In genomic region chr4:63980211-63980794, GRCm38 (mm10) we compare ENCODE assay signal across 24 mouse cellular contexts.
DNase-seq lines count a peak whose midpoint lies in the region; ATAC-seq lines count a peak whose summit lies in the region.
"Had no signal": no experiment of that assay in that cellular context is flagged by ENCODE, and none has a peak within 500 bp of the region (broad histone marks: within the 10 kb centered on the region; RNA-seq: fewer than 3 reads in every experiment).

No protein-coding gene starts in this region.

- peak; percentile 83 for DNase-seq in midbrain, embryonic 11.5 days (ENCODE audit: low spot score, missing footprints)
- DNase-seq in midbrain, embryonic 14.5 days: no peak
- DNase-seq in R1 (ENCODE audit: low read depth, low spot score): peak; percentile 2
- DNase-seq in embryonic facial prominence, embryonic 10.5 days (ENCODE audit: low spot score): no peak
- DNase-seq in retina, embryonic 14.5 days (ENCODE audit: low spot score): no peak
- DNase-seq: cerebellum, adult 18-20 months; cerebellum, adult 9-10 months; cerebellum, postnatal 14 days; gastrocnemius, postnatal 25 days; heart, adult 18-20 months; heart, postnatal 10 days; heart, postnatal 36 days had no signal

- H3K4me1 ChIP-seq in midbrain, embryonic 11.5 days (ENCODE audit: control insufficient read depth, insufficient read depth, low read length): peaks cover 2% of the 10 kb centered on the region; the same call in 1 of the 2 replicates
- H3K4me1 ChIP-seq in midbrain, embryonic 14.5 days (ENCODE audit: control insufficient read depth, insufficient read depth, low read length): no peaks in the 10 kb centered on the region
- peaks cover 29% of the 10 kb centered on the region for H3K4me1 ChIP-seq in embryonic facial prominence, embryonic 10.5 days
- peaks cover 22% of the 10 kb centered on the region for H3K4me1 ChIP-seq in limb, embryonic 12.5 days (replicated peaks)
- H3K4me1 ChIP-seq: forebrain, embryonic 15.5 days; heart, embryonic 15.5 days had no signal

- no peak for ATAC-seq in midbrain, embryonic 11.5 days (ENCODE audit: low FRiP score)
- ATAC-seq in midbrain, embryonic 14.5 days (ENCODE audit: low FRiP score, low TSS enrichment): no peak
- ATAC-seq in limb, embryonic 12.5 days (ENCODE audit: insufficient number of reproducible peaks, insufficient read depth, low FRiP score, low TSS enrichment, low read depth): no peak
- ATAC-seq: activated CD4-positive, CD25-positive, alpha-beta regulatory T cell, adult 4 months; CD4-positive, CD25-positive, alpha-beta regulatory T cell, adult 4 months; forebrain, embryonic 15.5 days; hindbrain, embryonic 16.5 days had no signal

- H3K9ac ChIP-seq in midbrain, embryonic 11.5 days (ENCODE audit: low read length): no peak overlapping the region
- H3K9ac ChIP-seq in midbrain, embryonic 14.5 days (replicated peaks; ENCODE audit: low read length): no peak overlapping the region
- H3K9ac ChIP-seq in limb, embryonic 12.5 days (replicated peaks): peak overlapping the region; percentile 9; the same call in 1 of the 2 replicates
- H3K9ac ChIP-seq: embryonic facial prominence, embryonic 13.5 days; forebrain, embryonic 12.5 days; forebrain, embryonic 15.5 days; heart, embryonic 12.5 days; heart, embryonic 15.5 days; hindbrain, embryonic 13.5 days had no signal

- no peak overlapping the region for H3K4me3 ChIP-seq in midbrain, embryonic 11.5 days (ENCODE audit: low read depth, low read length)
- no peak overlapping the region for H3K4me3 ChIP-seq in midbrain, embryonic 14.5 days (replicated peaks; ENCODE audit: low read depth, low read length)
- peak overlapping the region; percentile 5; the same call in 1 of the 2 replicates for H3K4me3 ChIP-seq in embryonic facial prominence, embryonic 10.5 days
- no peak overlapping the region for H3K4me3 ChIP-seq in limb, embryonic 12.5 days (replicated peaks)
- H3K4me3 ChIP-seq: embryonic facial prominence, embryonic 13.5 days; erythroblast, embryonic 14.5 days; forebrain, embryonic 12.5 days; forebrain, embryonic 15.5 days; heart, embryonic 12.5 days; heart, embryonic 15.5 days; hindbrain, embryonic 10.5 days; hindbrain, embryonic 13.5 days had no signal

- no peaks in the 10 kb centered on the region for H3K9me3 ChIP-seq in midbrain, embryonic 11.5 days (ENCODE audit: control insufficient read depth, low read length)
- no peaks in the 10 kb centered on the region for H3K9me3 ChIP-seq in midbrain, embryonic 14.5 days (ENCODE audit: control insufficient read depth, low read length)
- no peaks in the 10 kb centered on the region for H3K9me3 ChIP-seq in embryonic facial prominence, embryonic 10.5 days
- no peaks in the 10 kb centered on the region for H3K9me3 ChIP-seq in limb, embryonic 12.5 days
- H3K9me3 ChIP-seq: embryonic facial prominence, embryonic 13.5 days; forebrain, embryonic 12.5 days; forebrain, embryonic 15.5 days; heart, embryonic 12.5 days; heart, embryonic 15.5 days; hindbrain, embryonic 10.5 days; hindbrain, embryonic 13.5 days had no signal

- no peaks in the 10 kb centered on the region for H3K27me3 ChIP-seq in midbrain, embryonic 11.5 days (ENCODE audit: control insufficient read depth, insufficient read depth, low read length)
- no peaks in the 10 kb centered on the region for H3K27me3 ChIP-seq in midbrain, embryonic 14.5 days (ENCODE audit: control insufficient read depth, insufficient read depth, low read length)
- peaks cover 70% of the 10 kb centered on the region for H3K27me3 ChIP-seq in embryonic facial prominence, embryonic 10.5 days (replicated peaks; ENCODE audit: low read depth, poor library complexity, severe bottlenecking)
- no peaks in the 10 kb centered on the region for H3K27me3 ChIP-seq in limb, embryonic 12.5 days
- H3K27me3 ChIP-seq: embryonic facial prominence, embryonic 13.5 days; forebrain, embryonic 12.5 days; forebrain, embryonic 15.5 days; heart, embryonic 12.5 days; heart, embryonic 15.5 days; hindbrain, embryonic 13.5 days had no signal

- 69% methylated on average over 1 of the region's 1 CpGs for WGBS in midbrain, embryonic 11.5 days
- 63% methylated on average over 1 of the region's 1 CpGs for WGBS in midbrain, embryonic 14.5 days
- WGBS in embryonic facial prominence, embryonic 10.5 days: 86% methylated on average over 1 of the region's 1 CpGs
- WGBS in limb, embryonic 12.5 days: 83% methylated on average over 1 of the region's 1 CpGs

- H3K36me3 ChIP-seq in midbrain, embryonic 11.5 days (ENCODE audit: control insufficient read depth, insufficient read depth, low read length): no peaks in the 10 kb centered on the region
- H3K36me3 ChIP-seq in midbrain, embryonic 14.5 days (ENCODE audit: control insufficient read depth, insufficient read depth, low read length): no peaks in the 10 kb centered on the region
- no peaks in the 10 kb centered on the region for H3K36me3 ChIP-seq in embryonic facial prominence, embryonic 10.5 days (replicated peaks)
- H3K36me3 ChIP-seq in limb, embryonic 12.5 days: no peaks in the 10 kb centered on the region
- H3K36me3 ChIP-seq: forebrain, embryonic 12.5 days; forebrain, embryonic 15.5 days; heart, embryonic 12.5 days; heart, embryonic 15.5 days; hindbrain, embryonic 10.5 days; hindbrain, embryonic 13.5 days had no signal

- no peak overlapping the region for H3K27ac ChIP-seq in midbrain, embryonic 11.5 days (ENCODE audit: low read depth, low read length)
- no peak overlapping the region for H3K27ac ChIP-seq in midbrain, embryonic 14.5 days (replicated peaks; ENCODE audit: low read depth, low read length)
- H3K27ac ChIP-seq in embryonic facial prominence, embryonic 10.5 days (replicated peaks): peak overlapping the region; percentile 72
- H3K27ac ChIP-seq in limb, embryonic 12.5 days: peak overlapping the region; percentile 37; the same call in 1 of the 2 replicates
- H3K27ac ChIP-seq: embryonic facial prominence, embryonic 13.5 days; forebrain, embryonic 12.5 days; forebrain, embryonic 15.5 days; heart, embryonic 15.5 days; hindbrain, embryonic 10.5 days; hindbrain, embryonic 13.5 days had no signal

- H3K4me2 ChIP-seq in midbrain, embryonic 11.5 days: no peak overlapping the region
- no peak overlapping the region for H3K4me2 ChIP-seq in midbrain, embryonic 14.5 days (ENCODE audit: low read length)
- no peak overlapping the region for H3K4me2 ChIP-seq in limb, embryonic 12.5 days
- H3K4me2 ChIP-seq: embryonic facial prominence, embryonic 13.5 days; forebrain, embryonic 12.5 days; forebrain, embryonic 15.5 days; heart, embryonic 12.5 days; heart, embryonic 15.5 days; hindbrain, embryonic 13.5 days had no signal

Comparison
In these comparisons a context has a peak if more than half of its experiments do, and no peak if none do; other contexts are left out.
1. DNase-seq: peak in midbrain, embryonic 11.5 days (single experiment) and R1 (single experiment); none in midbrain, embryonic 14.5 days (single experiment), embryonic facial prominence, embryonic 10.5 days (single experiment) and retina, embryonic 14.5 days (single experiment).
2. H3K27ac ChIP-seq: peak in embryonic facial prominence, embryonic 10.5 days (single experiment) and limb, embryonic 12.5 days (single experiment); none in midbrain, embryonic 11.5 days (single experiment) and midbrain, embryonic 14.5 days (single experiment).